Mouse (Mus musculus): ENCODE results near the gene Skap1.

Gene Skap1

GRCm38 (mm10) chr11:96465426-96466056 lies 1.1 kb downstream of the Skap1 start:
- DNase-seq (ENCODE audit: low read depth, low spot score): no peak

DNA sequence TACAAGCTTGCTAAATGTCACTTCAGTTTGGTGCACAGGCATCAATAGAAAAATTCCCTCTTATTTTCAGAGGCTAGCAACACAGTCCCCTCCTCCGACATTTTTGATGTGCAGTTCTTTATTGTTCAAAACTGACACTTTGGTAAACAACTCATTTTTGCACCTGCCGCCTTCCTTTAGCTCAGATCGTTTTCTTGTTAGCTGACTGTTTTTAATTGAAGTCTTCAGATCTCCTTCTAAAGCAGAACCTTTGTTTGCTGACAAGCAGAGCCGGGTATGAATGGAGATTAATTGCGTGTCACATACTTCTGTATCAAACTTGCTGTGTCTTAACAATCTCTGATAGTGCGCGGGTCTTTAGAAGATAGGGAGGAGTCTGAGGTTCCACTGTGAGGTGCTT lies 2.0 kb downstream of the Skap1 start:
- no peak for DNase-seq (ENCODE audit: low read depth, low spot score)

- DNase-seq (ENCODE audit: low read depth, low spot score): no peak
Measured at GRCm38 (mm10) chr11:96466987-96467386, 2.6 kb downstream of the Skap1 start.

DNA sequence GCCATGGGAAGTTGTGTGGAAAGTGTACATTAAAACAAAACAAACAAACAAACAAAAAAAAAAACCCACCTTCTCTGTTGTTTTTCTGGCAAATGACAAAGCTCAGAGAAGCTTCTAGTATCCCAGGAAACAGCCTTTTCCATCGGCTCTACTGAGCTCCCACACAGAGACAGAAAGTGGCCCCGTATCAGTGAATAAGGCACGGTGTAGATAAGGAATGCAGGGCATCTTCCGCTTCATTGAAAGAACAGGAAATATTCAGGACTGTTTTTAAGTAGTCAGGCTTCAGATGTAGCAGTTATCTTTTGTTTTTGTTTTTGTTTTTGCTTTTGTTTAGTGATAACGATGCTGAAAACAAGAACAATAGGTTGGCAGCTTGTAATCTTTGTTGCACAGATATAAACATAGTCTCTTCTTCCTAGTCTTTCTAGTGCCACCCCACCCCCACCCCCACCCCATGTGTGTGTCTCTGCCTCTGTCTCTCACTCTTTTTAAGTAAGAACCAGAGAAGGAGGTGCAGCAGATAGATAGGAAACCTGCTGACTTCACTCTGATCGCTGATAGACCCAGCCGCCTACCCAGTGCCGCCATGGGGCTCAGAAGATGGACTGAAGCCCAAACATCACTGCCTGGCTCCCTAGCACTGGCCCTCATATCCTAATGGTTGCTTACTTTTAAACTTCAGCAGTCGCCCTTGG lies 3.8 kb downstream of the Skap1 start:
- peak; percentile 22 for DNase-seq (ENCODE audit: low read depth, low spot score)

DNA sequence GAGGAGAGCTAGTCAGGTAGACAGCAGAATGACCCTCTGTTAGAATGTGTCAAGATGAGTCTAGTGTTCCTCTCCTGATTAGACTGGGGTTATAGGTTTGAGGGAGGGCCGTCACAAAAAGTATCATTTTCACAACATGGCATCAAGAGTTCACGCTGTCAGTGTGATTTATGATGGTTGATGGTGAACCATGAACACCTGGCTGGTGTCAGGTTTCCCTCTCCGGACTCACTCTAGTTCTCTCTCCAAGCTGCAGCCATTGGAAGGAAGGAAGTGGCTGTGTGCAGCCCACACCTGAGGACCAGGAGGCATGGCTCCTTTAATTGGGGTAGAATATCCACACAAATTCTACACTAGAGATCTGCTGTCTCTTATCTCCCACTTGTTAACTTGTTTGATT lies 18.3 kb downstream of the Skap1 start:
- no peak for DNase-seq (ENCODE audit: low read depth, low spot score)

DNA sequence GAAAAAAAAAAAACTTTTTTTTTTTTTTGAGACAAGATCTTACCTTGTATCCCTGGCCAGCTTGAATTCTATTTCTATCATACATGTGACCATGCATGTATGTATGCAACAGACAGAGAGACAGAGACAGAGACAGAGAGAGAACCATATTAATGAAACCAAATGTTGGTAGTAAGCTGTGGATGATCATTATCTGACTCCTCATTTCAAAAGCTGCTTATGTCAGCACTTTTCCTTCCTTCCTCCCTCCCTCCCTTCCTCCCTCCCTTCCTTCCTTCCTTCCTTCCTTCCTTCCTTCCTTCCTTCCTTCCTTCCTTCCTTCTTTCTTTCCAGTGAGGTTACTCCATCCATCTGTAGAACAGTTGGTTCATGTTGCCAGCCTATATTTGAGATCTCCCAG lies 18.8 kb downstream of the Skap1 start:
- no peak for DNase-seq (ENCODE audit: low read depth, low spot score)

GRCm38 (mm10) chr11:96498481-96498880 lies 34.1 kb downstream of the Skap1 start:
- DNase-seq (ENCODE audit: low read depth, low spot score): no peak

DNA sequence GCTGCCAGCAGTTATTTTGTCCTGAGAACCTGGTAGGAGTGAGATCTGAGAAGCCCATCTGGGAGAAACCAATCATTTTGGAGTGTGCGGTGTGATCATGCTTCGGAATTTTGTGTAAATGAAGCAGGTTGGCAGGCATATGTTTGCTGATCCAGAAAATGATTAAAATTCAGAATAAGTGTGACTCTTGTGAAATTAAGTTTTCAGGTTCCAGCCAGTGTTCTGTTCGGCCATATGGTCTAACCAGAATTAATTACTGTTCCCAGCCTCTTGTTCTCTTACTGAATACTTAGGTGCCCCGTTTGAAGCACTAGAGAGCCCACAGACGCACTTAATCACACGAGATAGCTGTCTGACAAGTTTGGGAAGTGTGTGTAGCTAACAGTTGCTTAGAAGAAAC lies 36.6 kb downstream of the Skap1 start:
- no peak for DNase-seq (ENCODE audit: low read depth, low spot score)

- no peak for DNase-seq (ENCODE audit: low read depth, low spot score)
Measured at GRCm38 (mm10) chr11:96502948-96503347, 38.6 kb downstream of the Skap1 start.

GRCm38 (mm10) chr11:96504509-96505119 lies 40.2 kb downstream of the Skap1 start:
- no peak for DNase-seq (ENCODE audit: low read depth, low spot score)

DNA sequence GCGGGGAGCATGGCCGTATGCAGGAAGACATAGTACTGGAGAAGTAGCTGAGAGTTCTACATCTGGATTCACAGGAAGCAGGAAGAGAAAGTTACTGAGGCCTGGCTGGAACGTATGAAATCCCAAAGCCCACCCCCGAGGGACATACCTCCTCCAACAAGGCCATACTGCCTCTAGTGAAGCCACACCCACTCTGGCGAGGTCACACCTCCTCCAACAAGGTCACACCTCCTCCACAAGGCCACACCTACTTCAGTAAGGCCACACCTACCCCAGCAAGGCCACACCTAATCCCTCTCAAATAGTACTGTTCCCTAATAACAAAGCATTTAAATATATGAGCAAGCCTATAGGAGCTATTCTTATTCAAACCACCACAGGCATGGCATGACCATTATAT lies 41.4 kb downstream of the Skap1 start:
- peak; percentile 87 for DNase-seq (ENCODE audit: low read depth, low spot score)

DNA sequence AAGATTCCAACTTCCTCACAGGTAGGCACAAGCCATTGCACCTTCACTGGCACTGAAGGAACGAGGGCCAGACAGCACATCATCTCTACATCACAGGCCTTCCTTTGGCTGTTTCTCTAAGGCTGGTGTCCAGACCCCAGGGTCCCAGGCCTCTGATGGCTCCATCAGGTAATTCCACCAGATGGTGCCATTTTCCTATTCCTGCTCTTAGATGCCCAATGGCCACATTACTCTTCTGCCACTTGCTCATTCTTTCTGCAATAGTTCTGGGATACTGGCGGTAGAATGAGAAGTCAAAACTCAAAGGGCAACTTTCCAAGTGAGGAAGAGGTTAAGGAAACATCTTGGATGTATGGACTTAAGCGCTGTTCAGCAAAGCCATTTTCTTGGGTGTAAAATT lies 50.8 kb downstream of the Skap1 start:
- no peak for DNase-seq (ENCODE audit: low read depth, low spot score)

DNA sequence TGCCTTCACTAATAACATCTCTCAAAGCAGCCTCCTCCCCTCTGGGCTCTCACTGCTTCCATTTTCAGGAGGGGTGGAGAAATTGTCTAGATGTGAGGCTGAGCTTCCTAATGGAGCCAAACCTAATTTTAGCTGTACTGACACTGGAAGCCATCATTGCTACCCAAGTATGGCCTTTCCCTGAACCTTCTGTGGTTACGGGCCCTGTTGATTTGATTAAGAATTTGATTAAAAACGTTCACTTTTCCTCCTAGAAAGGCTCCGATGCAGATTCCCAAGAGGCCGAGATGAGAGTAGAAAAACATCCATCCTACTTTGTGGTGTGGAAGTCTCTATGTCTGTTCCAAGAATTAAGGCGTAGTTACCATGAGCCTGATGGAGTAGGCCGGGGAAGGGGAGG lies 60.1 kb downstream of the Skap1 start:
- DNase-seq (ENCODE audit: low read depth, low spot score): no peak

DNA sequence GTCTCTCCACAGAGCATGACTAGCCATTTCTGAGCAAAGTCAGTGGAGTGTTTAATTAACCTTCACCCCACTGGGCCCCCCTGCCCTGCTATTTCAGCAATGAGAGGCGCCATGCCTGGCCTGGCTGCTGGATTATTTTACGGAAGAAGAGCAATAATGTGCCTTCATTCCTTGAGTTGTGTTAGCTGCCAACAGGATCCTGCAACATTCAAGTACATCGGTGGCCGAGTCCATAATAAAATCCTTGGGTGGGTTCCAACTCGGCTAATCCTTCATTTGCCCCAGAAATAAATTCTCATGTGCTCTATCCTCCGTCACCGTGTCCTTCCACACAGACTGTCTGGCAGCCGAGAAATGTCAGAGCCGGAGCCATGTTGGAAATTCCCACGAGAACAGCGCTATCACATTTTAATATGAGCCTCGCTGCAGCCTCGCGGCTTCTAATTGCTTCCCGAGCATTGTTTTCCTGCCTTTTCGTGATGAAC lies 61.8 kb downstream of the Skap1 start:
- peak; percentile 8 for DNase-seq (ENCODE audit: low read depth, low spot score)

- no peak for DNase-seq (ENCODE audit: low read depth, low spot score)
Measured at GRCm38 (mm10) chr11:96531757-96532433, 67.5 kb downstream of the Skap1 start.

DNA sequence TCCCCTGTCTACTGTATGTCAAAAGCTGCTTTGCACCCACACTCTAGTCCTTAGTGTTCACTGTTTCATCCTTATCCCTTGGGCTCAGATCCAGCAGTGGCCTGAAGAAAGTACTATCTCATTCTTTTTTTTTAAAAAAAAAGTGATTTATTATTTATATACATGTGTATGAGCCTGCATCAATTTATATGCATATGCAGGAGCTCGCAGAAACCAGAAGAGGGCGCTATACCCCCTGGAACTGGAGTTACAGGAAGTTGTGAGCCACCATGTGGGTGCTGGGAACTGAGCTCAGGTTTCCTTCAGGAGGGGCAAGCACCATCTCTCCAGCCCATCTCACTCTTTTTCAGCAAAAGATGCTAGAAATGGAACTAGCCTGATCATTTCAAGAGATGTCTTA lies 70.1 kb downstream of the Skap1 start:
- peak; percentile 34 for DNase-seq (ENCODE audit: low read depth, low spot score)

GRCm38 (mm10) chr11:96536146-96536545 lies 71.8 kb downstream of the Skap1 start:
- DNase-seq (ENCODE audit: low read depth, low spot score): peak; percentile 69

DNA sequence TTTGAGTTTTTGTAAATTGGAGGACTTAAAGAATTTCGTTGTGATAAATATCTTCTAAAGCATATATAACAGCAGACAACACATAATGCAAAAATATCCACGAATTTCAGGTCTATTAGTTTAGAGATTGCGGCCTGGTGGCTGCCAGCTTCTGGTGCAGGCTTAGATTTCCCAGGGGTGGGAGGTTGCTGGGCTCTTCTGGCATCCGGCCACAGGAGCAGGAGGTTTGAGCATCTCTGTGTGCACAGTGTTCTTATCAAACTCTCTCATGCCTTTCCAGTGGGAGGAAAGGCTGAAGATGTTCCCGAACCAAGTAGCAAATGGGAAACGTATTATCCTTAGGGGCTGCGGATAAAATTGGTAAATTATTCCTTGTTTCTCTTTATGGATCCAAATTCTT lies 77.6 kb downstream of the Skap1 start:
- no peak for DNase-seq (ENCODE audit: low read depth, low spot score)

- no peak for DNase-seq (ENCODE audit: low read depth, low spot score)
Measured at GRCm38 (mm10) chr11:96542561-96542960, 78.2 kb downstream of the Skap1 start.

DNA sequence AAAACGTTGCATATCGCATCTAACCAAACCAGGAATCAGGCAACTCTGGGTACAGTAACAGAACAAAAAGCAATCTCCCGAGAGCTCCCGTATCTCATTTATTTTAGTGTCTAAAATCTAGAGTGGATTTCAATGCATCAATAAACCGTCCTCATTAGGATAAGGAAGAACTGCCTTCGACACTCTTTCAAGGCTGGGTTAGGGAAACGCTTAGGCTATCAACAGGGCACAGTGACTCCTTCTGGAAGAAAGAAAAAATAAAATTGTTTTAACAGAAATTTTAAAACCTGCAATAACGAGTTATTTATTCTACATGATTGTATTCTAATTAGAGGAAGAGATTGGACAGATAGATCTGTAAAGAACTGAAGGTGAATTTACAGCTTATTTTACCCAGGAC lies 82.0 kb downstream of the Skap1 start:
- DNase-seq (ENCODE audit: low read depth, low spot score): no peak

GRCm38 (mm10) chr11:96550960-96551703 lies 86.7 kb downstream of the Skap1 start:
- DNase-seq (ENCODE audit: low read depth, low spot score): no peak

DNA sequence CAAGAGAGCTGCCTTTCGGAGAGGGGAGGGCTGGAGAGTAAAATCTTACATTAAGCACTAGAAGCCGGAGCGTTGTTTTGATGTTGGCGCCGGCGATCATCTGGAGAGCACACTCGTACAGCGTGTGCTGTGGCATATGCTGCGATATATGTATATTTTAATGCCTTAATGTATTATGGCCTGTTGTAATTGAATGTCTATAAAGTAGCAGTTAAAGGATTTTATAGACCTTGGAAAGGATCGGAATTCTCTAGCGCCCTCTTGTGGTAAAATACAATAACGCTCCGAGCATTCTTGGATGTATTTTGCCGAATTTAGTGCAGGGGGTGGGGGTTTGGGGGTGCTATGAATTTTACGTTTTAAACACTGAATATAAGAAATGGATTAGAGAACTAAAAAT lies 88.7 kb downstream of the Skap1 start:
- DNase-seq (ENCODE audit: low read depth, low spot score): peak; percentile 30
